ENCODE assay signal across 8 mouse cellular contexts in the genomic region with DNA sequence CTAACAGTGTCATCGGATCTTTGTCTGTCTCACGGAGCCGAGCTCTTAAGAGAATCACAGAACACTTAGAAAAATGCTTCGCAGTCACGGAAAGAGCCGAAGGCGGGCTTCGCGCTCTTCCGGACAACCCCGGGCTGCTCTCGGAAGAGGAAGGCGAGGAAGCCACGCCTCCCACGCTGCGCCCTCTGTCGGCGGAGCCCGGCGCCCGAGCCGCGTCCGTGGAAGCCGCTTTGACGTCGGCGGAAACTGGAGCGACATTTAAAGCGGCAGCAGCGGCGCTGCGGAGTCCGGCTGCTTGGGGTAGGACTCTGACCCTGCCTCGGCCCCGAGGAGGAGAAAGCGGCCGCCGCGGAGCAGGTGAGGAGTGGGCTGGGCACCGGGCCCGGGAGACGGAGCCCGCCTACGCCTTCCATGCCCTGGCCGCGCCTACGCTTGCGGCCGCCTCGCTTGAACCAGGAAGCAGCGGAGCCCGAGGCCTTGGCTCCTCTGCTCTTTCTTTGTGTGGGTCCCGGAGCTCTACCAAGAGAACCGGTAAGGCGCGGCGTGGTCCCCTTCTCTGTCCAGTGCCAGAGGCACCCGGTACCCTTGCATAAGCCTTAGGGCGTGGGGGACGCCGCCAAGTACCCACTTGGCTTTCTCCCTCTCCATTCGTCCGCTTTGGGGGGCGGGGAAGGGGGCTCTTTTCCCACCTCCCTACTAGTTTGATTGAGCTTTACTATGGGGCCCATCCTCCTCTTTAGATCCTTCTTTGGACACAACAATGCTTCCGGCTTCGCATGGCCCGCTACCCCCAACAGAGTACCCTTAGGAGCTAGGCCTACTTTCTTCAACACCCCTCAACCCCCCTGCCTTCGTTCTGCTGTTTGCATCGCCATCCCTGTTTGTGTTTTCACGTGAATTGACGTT. TPM values are rescaled to one million over a fixed set of nuclear protein-coding genes. Genes with fewer than 3 reads are reported as not detected.
A peak's percentile ranks its signal among the peaks of the same experiment; 100 is the strongest.
DNase-seq lines count a peak whose midpoint lies in the region; ATAC-seq and TF ChIP-seq lines count a peak whose summit lies in the region.

A gene (plus strand): TSS at position 242 of the 906 bp plus-strand sequence.

- peak within 1 kb of the TSS; percentile 64 for H3K4me2 ChIP-seq in embryonic facial prominence, embryonic 13.5 days
- H3K4me2 ChIP-seq in limb, embryonic 12.5 days, result peak within 1 kb of the TSS; percentile 62
- peak within 1 kb of the TSS; percentile 55 for H3K4me2 ChIP-seq in midbrain, embryonic 14.5 days (ENCODE audit: low read length)

- no peak for TF ChIP-seq EP300 in heart, adult 2 months (IDR thresholded peaks at IDR 0.05; ENCODE audit: insufficient read depth, low read depth, low read length)

- peaks cover 5% of the 10 kb centered on the region; the same call in 1 of the 2 replicates for H3K36me3 ChIP-seq in embryonic facial prominence, embryonic 13.5 days
- H3K36me3 ChIP-seq in heart, adult 2 months (ENCODE audit: control insufficient read depth, insufficient read depth, low read length), result peaks cover 2% of the 10 kb centered on the region; the same call in 1 of the 2 replicates
- H3K36me3 ChIP-seq in limb, embryonic 12.5 days, result peaks cover 14% of the 10 kb centered on the region; the same call in 1 of the 2 replicates
- H3K36me3 ChIP-seq in midbrain, embryonic 14.5 days (ENCODE audit: control insufficient read depth, insufficient read depth, low read length), result no peaks in the 10 kb centered on the region

- 26% methylated on average over 69 of the region's 72 CpGs for WGBS in embryonic facial prominence, embryonic 13.5 days
- 19% methylated on average over 72 of the region's 72 CpGs for WGBS in heart, adult 2 months
- 23% methylated on average over 72 of the region's 72 CpGs for WGBS in limb, embryonic 12.5 days
- 29% methylated on average over 68 of the region's 72 CpGs for WGBS in midbrain, embryonic 14.5 days

- peak; percentile 87 for ATAC-seq in embryonic facial prominence, embryonic 13.5 days (ENCODE audit: insufficient number of reproducible peaks, insufficient read depth, low FRiP score, low TSS enrichment, low read depth)
- ATAC-seq in limb, embryonic 12.5 days (ENCODE audit: insufficient number of reproducible peaks, insufficient read depth, low FRiP score, low TSS enrichment, low read depth), result peak; percentile 93
- peak; percentile 96 for ATAC-seq in midbrain, embryonic 14.5 days (ENCODE audit: low FRiP score, low TSS enrichment)

- H3K4me1 ChIP-seq in embryonic facial prominence, embryonic 13.5 days, result 0 out of 2 replicates have a peak, but pooled peaks cover 4% of the 10 kb centered on the region
- no peaks in the 10 kb centered on the region for H3K4me1 ChIP-seq in heart, adult 2 months (ENCODE audit: control insufficient read depth, insufficient read depth, low read length)
- H3K4me1 ChIP-seq in limb, embryonic 12.5 days (replicated peaks), result no peaks in the 10 kb centered on the region
- H3K4me1 ChIP-seq in midbrain, embryonic 14.5 days (ENCODE audit: control insufficient read depth, insufficient read depth, low read length), result peaks cover 6% of the 10 kb centered on the region; the same call in 1 of the 2 replicates

- peak within 1 kb of the TSS; percentile 78 for H3K27ac ChIP-seq in embryonic facial prominence, embryonic 13.5 days
- peak within 1 kb of the TSS; percentile 86 for H3K27ac ChIP-seq in heart, adult 2 months
- H3K27ac ChIP-seq in limb, embryonic 12.5 days, result peak within 1 kb of the TSS; percentile 84
- peak within 1 kb of the TSS; percentile 86 for H3K27ac ChIP-seq in midbrain, embryonic 14.5 days (replicated peaks; ENCODE audit: low read depth, low read length)

- no peaks in the 10 kb centered on the region for H3K9me3 ChIP-seq in embryonic facial prominence, embryonic 13.5 days
- H3K9me3 ChIP-seq in limb, embryonic 12.5 days, result no peaks in the 10 kb centered on the region
- H3K9me3 ChIP-seq in midbrain, embryonic 14.5 days (ENCODE audit: control insufficient read depth, low read length), result no peaks in the 10 kb centered on the region

- DNase-seq in 416B (ENCODE audit: low read depth), result peak; percentile 82
- peak; percentile 57 for DNase-seq in adrenal gland, postnatal 4 days (ENCODE audit: low spot score in 2 of 2)
- DNase-seq in heart, adult 2 months, result peak; percentile 91
- DNase-seq in kidney, adult 8-10 months, result peak; percentile 83 to 90
- peak; percentile 94 for DNase-seq in midbrain, embryonic 14.5 days
- DNase-seq in spleen, adult 12 weeks (ENCODE audit: low spot score), result peak; percentile 79

- intact Hi-C loops in heart, adult 2 months (cut with DNase I), result loop anchor here (2.0 to 10.0 kb wide), 2 partner anchors 61 to 445 kb away; a partner anchor contains a TSS

- no peaks in the 10 kb centered on the region; the same call in 1 of the 2 replicates for H3K79me2 ChIP-seq in heart, adult 2 months (replicated peaks; ENCODE audit: control insufficient read depth, insufficient read depth, low read length)

- H3K9ac ChIP-seq in embryonic facial prominence, embryonic 13.5 days, result peak within 1 kb of the TSS; percentile 85
- H3K9ac ChIP-seq in heart, adult 2 months (ENCODE audit: low read depth, low read length), result peak within 1 kb of the TSS; percentile 99
- peak within 1 kb of the TSS; percentile 75 for H3K9ac ChIP-seq in limb, embryonic 12.5 days (replicated peaks)
- peak within 1 kb of the TSS; percentile 81 for H3K9ac ChIP-seq in midbrain, embryonic 14.5 days (replicated peaks; ENCODE audit: low read length)

- peak; percentile 59; the same call in 1 of the 2 replicates for TF ChIP-seq POLR2A in heart, adult 2 months (IDR thresholded peaks at IDR 0.05; ENCODE audit: insufficient read depth, low read depth, low read length)

- peak within 1 kb of the TSS; percentile 62 for H3K4me3 ChIP-seq in embryonic facial prominence, embryonic 13.5 days
- H3K4me3 ChIP-seq in heart, adult 2 months, result peak within 1 kb of the TSS; percentile 73
- peak within 1 kb of the TSS; percentile 61 for H3K4me3 ChIP-seq in limb, embryonic 12.5 days (replicated peaks)
- peak within 1 kb of the TSS; percentile 62 for H3K4me3 ChIP-seq in midbrain, embryonic 14.5 days (replicated peaks; ENCODE audit: low read depth, low read length)

- TF ChIP-seq CTCF in heart, adult 2 months (IDR thresholded peaks at IDR 0.05), result peak; percentile 97

- no peaks in the 10 kb centered on the region for H3K27me3 ChIP-seq in embryonic facial prominence, embryonic 13.5 days
- no peaks in the 10 kb centered on the region for H3K27me3 ChIP-seq in heart, adult 2 months (ENCODE audit: control insufficient read depth, insufficient read depth, low read length)
- no peaks in the 10 kb centered on the region for H3K27me3 ChIP-seq in limb, embryonic 12.5 days
- no peaks in the 10 kb centered on the region for H3K27me3 ChIP-seq in midbrain, embryonic 14.5 days (ENCODE audit: control insufficient read depth, insufficient read depth, low read length)

RNA-seq across cellular contexts. Expression of the gene that starts here (rescaled TPM):
- total RNA-seq in adrenal gland, postnatal 4 days (2021), result 10 to 100 TPM; 32.0 to 34.8 TPM
- 4.5 and 4.7 TPM in 2 replicates for polyA plus RNA-seq in embryonic facial prominence, embryonic 13.5 days (2015; fragmentation: Nextera tagmentation; extraction: Ambion mirVana)
- total RNA-seq in heart, adult 2 months (2021), result 1 to 10 TPM; 9.5 to 9.9 TPM
- polyA plus RNA-seq in heart, adult 2 months (2012; rRNA removed), result 2.6 and 5.0 TPM in 2 replicates
- polyA plus RNA-seq in limb, embryonic 12.5 days (2016; fragmentation: Nextera tagmentation; extraction: Ambion mirVana), result 3.9 and 4.4 TPM in 2 replicates
- 10.6 and 10.8 TPM in 2 replicates for polyA plus RNA-seq in midbrain, embryonic 14.5 days (2014; fragmentation: Nextera tagmentation; extraction: Ambion mirVana)

Comparison
In these comparisons a context has a peak if more than half of its experiments do, and no peak if none do; other contexts are left out.
1. Peak in every context shown above with its lines: DNase-seq, ATAC-seq, H3K4me3 ChIP-seq and H3K27ac ChIP-seq.